ENCODE assay signal across 16 mouse cellular contexts in the genomic region with DNA sequence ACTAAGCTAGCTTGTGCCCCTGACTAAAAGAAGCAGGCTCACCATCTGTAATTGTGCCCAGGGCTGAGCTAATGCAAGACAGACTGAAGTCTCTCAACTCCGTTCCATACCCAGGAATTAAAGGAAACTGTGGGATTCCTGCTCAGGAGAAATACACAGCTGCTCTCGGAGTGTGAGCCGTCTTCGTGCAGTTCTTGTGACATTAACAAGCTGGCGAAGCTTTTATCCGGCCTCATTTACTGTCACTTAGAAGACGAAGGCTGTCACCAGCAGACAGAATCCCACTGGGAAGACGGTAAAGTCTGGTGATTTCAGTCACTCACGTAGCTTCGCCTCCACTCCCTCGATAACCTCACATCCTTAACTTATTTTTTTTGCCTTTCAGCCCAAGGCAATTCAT. TPM values are rescaled to one million over a fixed set of nuclear protein-coding genes. Genes with fewer than 3 reads are reported as not detected.
"Had no signal": no experiment of that assay in that cellular context is flagged by ENCODE, and none has a peak within 500 bp of the region (broad histone marks: within the 10 kb centered on the region; RNA-seq: fewer than 3 reads in every experiment).

No protein-coding gene starts in this region.

- H3K9ac ChIP-seq: limb, embryonic 15.5 days; liver, embryonic 12.5 days; lung, embryonic 15.5 days; midbrain, embryonic 12.5 days; neural tube, embryonic 15.5 days had no signal

- ATAC-seq: liver, embryonic 12.5 days had no signal

- H3K4me2 ChIP-seq: limb, embryonic 15.5 days; liver, embryonic 12.5 days; lung, embryonic 15.5 days; midbrain, embryonic 12.5 days; neural tube, embryonic 15.5 days had no signal

- H3K36me3 ChIP-seq: limb, embryonic 15.5 days; liver, embryonic 12.5 days; lung, embryonic 15.5 days; midbrain, embryonic 12.5 days; neural tube, embryonic 15.5 days had no signal

- H3K4me3 ChIP-seq: limb, embryonic 15.5 days; liver, embryonic 12.5 days; lung, embryonic 15.5 days; midbrain, embryonic 12.5 days; myocyte; neural tube, embryonic 15.5 days had no signal

- H3K9me3 ChIP-seq: limb, embryonic 15.5 days; liver, embryonic 12.5 days; lung, embryonic 15.5 days; midbrain, embryonic 12.5 days; neural tube, embryonic 15.5 days had no signal

- DNase-seq: kidney, adult 11 months; kidney, adult 9 months; kidney, postnatal 36 days; lung, postnatal 14 days; right cerebral cortex, adult 18-20 months; right cerebral cortex, postnatal 25 days; thymus, adult 18-20 months; thymus, postnatal 14 days had no signal

- H3K4me1 ChIP-seq: limb, embryonic 15.5 days; liver, embryonic 12.5 days; lung, embryonic 15.5 days; midbrain, embryonic 12.5 days; neural tube, embryonic 15.5 days had no signal

- H3K27ac ChIP-seq: kidney, postnatal 0 days; limb, embryonic 15.5 days; liver, embryonic 12.5 days; lung, embryonic 15.5 days; midbrain, embryonic 12.5 days; neural tube, embryonic 15.5 days had no signal

- H3K27me3 ChIP-seq: limb, embryonic 15.5 days; liver, embryonic 12.5 days; lung, embryonic 15.5 days; midbrain, embryonic 12.5 days; neural tube, embryonic 15.5 days had no signal

RNA-seq across cellular contexts. Expression of a gene that starts 33.0 kb away (rescaled TPM):
- polyA plus RNA-seq: kidney, postnatal 0 days; neural tube, embryonic 11.5 days had no signal
